Mouse (Mus musculus) regulatory T cell (primary cell): Measurements from ENCODE around the gene Cmbl.

Source experiments
- in situ Hi-C: fragments of 300-600 bp; cut with MboI, MseI; formaldehyde crosslinking; loops from one replicate; pipeline ENCODE4 v1.15.1; 2025; ENCODE audit warnings: high pct_unique_total_duplicates

The Cmbl gene

GRCm38 (mm10) chr15:31540513-31540802 is 24.7 kb upstream of the Cmbl start:
- in situ Hi-C loops = no loop called here

DNA sequence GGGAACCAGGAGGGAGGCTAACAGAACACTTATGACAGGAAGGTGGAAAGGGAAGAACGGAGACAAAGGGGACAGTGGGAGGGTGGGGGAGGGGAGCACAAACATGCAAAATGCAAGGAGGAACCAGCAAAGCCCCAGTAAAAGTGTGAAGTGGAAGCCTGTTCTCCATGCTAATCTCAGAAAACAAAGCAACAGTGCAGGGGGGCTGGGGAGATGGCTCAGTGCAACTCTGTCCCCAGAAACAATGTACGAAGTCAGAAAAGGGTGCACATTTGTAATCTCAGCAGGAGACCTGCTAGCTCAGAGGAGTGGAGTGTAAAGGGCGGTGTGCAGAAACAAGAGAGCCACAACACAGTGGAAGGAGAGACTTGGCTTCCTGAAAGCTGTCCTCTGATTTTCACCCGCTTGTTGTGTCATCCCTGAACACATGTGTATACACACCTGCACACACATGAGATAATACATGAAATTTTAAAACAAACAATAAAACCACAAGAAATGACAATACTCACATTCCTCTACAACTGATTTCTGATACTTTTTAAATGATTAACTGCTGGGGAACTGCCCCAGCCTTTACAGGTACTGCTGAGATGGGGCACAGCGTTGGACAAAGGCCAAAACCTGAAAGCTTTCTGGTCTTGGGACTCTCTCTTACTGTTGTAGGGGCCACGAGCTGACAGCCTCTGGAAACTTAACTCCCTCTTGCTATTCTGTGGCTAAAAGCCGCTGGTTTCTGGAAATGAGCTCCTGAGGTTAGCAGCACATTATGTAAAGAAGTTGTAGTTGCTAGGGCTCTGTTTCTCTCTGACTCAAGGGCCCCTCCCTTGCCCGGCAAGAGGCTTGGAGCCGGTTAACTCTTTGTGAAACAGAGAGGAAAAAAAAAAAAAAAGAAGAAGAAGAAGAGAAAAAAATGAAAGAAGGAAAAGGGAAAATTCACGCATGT is 22.9 kb upstream of the Cmbl start:
- in situ Hi-C loops = no loop called here

- in situ Hi-C loops = no loop called here
These were observed 21.9 kb upstream of the Cmbl start for GRCm38 (mm10) chr15:31543246-31543645.

GRCm38 (mm10) chr15:31545058-31545457 is 20.1 kb upstream of the Cmbl start:
- in situ Hi-C loops = no loop called here

DNA sequence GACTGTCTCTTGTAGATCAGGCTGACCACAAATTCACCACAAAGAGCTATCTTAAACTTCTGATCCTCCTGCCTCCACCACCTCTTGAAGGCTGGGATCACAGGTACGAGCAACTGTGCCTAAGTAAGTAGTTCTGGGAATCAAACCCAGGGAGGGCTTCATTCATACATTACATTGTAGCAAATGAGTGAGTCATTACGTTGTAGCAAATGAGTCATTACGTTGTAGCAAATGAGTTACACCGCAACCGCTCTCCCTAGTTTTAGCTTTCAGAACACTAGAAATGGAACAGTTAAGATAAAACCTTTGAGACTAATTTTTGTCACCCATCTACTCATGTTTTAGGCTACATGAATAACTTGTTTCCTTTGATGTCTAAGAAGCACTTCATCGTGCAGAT is 18.9 kb upstream of the Cmbl start:
- in situ Hi-C loops = no loop called here

GRCm38 (mm10) chr15:31547421-31547820 is 17.8 kb upstream of the Cmbl start:
- in situ Hi-C loops = no loop called here

DNA sequence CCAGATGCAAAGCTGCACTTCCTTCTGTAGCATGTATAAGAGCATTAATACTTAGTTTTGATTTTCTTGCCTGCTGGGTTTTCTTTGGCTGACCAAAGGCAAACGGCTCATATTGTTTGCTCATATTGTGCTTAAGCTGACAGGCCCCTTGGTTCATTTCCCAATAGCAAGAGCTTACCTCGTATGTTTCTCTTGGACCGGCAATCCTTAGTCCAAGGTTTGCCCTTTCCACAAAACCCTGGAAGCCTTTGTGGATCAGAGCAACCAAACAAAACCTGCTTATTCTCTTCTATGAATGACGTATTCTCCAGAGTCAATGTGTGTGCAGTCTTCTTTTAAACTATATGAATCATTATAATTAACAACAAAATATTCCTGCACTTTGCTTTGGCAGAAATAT is 14.8 kb upstream of the Cmbl start:
- in situ Hi-C loops = no loop called here

- in situ Hi-C loops = no loop called here
These were observed 10.3 kb upstream of the Cmbl start for GRCm38 (mm10) chr15:31554855-31555254.

DNA sequence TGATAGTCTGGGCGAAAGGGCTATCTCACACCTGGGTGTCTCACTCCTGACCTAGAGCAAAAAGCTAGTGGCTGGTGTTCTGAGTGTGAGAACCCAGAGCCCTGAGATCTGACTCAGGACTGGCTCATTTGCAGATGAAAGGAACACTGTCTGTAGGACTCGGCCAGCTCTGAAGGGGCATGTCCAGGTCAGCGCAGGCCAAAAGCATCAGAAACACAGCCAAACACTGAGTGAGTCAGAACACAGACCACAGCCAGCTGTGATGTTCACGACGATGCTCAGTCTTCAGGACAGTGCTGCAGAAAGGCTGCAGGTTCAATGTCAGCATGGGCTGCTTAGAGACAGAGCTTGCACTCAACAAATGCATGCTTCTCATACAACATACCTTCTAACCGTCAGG is 3.8 kb upstream of the Cmbl start:
- in situ Hi-C loops = no loop called here

- in situ Hi-C loops = no loop called here
These were observed 3.2 kb upstream of the Cmbl start for GRCm38 (mm10) chr15:31561976-31562375.

- in situ Hi-C loops = no loop called here
These were observed 2.3 kb upstream of the Cmbl start for GRCm38 (mm10) chr15:31562847-31563246.

- in situ Hi-C loops = no loop called here
These were observed 1.3 kb upstream of the Cmbl start for GRCm38 (mm10) chr15:31563577-31564546.

- in situ Hi-C loops = no loop called here
These were observed 597 bp downstream of the Cmbl start for GRCm38 (mm10) chr15:31565786-31566185.

DNA sequence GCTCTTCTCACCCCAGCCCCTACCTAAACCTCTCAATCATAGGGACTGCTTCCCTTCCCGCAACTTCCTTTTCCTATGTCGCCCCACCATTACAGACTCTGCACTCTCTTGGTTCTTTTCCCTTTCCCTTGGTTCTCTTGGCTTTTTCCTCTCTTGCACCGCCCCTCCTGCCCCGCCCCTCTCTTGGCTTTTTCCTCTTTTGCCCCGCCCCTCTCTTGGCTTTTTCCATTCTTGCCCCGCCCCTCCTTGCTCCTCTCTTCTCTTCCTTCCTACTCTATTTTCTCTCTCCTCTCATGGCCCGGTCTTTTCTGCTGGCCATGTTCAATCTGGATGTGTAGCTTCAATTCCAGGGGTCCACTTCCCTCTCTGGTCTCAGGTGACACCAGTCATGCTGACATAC is 2.2 kb downstream of the Cmbl start:
- in situ Hi-C loops = no loop called here

GRCm38 (mm10) chr15:31568581-31568996 is 3.4 kb downstream of the Cmbl start:
- in situ Hi-C loops = no loop called here

DNA sequence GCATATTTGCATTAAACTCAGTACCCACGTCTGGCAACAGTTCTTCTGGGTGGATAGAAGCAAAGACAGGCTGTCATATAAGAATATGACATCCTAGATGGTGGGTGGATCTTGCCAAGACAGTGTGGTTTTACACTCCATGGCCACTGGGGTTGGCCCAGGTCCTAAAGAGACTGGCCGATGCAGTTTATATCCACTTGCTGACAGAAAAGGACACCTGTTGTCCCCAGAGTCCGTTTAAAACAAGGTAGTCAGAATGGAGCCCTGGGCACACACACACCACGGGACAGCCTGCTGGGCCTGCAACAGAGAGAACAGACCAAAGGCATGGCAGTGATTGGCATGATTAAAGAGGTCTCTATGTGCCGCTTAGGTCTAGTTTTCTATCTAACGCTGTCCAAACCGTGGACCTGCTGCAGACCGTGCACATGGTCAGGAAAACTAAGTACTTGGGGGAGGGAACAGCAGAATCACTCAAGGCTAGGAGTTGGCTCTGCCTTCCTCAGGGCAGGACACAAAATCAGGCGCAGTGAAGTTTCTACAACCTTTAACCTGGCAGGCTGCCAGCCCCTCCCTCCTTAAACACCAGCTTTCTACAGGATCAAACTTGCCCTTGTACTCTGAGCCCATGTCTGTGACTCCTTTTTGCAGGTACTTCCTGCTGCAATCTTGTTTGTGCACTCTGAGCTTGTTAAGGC is 4.3 kb downstream of the Cmbl start:
- in situ Hi-C loops = no loop called here

GRCm38 (mm10) chr15:31570959-31571358 is 5.8 kb downstream of the Cmbl start:
- in situ Hi-C loops = no loop called here

DNA sequence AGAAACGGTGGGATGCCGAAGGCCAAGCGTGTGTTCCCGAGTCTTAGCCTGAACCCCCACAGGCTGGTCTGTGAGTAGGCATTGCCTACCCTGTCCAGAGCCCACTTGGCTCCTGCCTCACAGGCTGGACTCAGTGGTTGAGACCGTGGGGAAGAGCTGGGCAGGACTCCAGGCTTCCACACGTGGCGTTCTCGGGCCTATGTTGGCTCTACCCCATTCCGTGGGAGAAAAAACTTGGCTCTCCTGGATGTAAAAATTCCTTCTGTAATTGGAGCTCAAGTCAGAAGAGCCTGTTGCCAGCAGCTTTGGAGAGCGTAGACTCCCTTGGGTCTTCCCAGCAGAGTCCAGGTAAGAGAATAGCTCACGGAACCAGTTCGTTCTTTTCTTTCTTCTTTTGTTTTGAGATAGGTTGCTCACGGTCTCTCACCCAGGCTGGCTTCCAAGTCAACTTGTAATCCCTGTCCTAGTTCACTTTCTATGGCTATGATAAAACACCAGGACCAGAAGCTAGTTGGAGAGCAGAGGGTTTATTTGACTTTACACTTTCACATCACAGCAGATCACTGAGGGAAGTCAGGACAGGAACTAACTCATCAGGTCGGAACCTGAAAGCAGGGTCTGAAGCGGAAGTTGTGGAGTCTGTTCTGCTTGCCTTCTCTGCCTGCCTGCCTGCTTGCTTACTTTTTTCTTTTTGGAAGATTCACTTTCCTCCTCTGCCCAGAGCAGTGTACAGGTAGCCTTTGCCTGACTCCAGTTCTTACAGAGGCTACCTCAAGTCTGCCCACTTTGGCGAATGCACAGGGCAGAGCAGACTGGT is 6.9 kb downstream of the Cmbl start:
- in situ Hi-C loops = no loop called here

GRCm38 (mm10) chr15:31573287-31573686 is 8.1 kb downstream of the Cmbl start:
- in situ Hi-C loops = no loop called here

GRCm38 (mm10) chr15:31573692-31574091 is 8.5 kb downstream of the Cmbl start:
- in situ Hi-C loops = no loop called here

DNA sequence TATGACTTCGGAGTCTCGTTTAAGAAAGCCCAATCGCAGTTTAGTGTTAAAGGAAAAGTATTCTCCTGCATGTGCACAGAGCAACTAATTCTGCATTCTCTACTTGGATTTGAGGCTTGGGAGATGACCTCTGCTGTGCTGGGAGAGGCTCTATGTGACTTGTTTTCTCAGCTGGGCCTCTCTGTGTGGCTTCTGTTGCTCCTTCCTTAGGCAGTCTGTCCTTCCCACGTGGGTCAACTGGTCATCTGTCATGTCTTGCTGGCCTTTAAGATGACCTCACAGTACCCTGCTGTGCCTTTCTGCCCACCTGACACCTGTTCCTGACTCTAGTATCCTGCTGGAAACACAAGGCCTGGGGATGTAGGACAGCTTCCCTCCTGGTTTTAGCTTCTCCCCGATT is 10.9 kb downstream of the Cmbl start:
- in situ Hi-C loops = no loop called here
